Mouse (Mus musculus) heart, embryonic 11.5 days (tissue): ENCODE measurements around the gene Iqsec3. TPM values are rescaled to one million over a fixed set of nuclear protein-coding genes. Genes with fewer than 3 reads are reported as not detected.

Experiments used
- ATAC-seq: fragments of 200-750 bp; cut with Nextera tagmentation; replicated peaks from 2 replicates; pipeline ENCODE4 v1.8.0; 2017; ENCODE audit warnings: moderate library complexity; ENCODE audit not compliant: insufficient number of reproducible peaks, low FRiP score, low TSS enrichment
- H3K27ac ChIP-seq: fragments of 300-500 bp; sonication (generic); 2 replicates; pipeline ENCODE4 v1.5.1; 2014; ENCODE audit warnings: mild to moderate bottlenecking, low read depth, low read length
- H3K27me3 ChIP-seq: fragments of 300-500 bp; sonication (generic); 2 replicates; pipeline ENCODE4 v1.6.1; 2014; ENCODE audit warnings: mild to moderate bottlenecking, low read length, mixed read lengths; ENCODE audit not compliant: control insufficient read depth, insufficient read depth
- H3K36me3 ChIP-seq: fragments of 300-500 bp; sonication (generic); 2 replicates; pipeline ENCODE4 v1.6.1; 2014; ENCODE audit warnings: mild to moderate bottlenecking, low read length, moderate library complexity, mixed read lengths; ENCODE audit not compliant: control insufficient read depth, insufficient read depth
- H3K4me1 ChIP-seq: fragments of 300-500 bp; sonication (generic); 2 replicates; pipeline ENCODE4 v1.6.1; 2014; ENCODE audit warnings: low read length; ENCODE audit not compliant: control insufficient read depth, insufficient read depth
- H3K4me2 ChIP-seq: fragments of 300-500 bp; sonication (generic); 2 replicates; pipeline ENCODE4 v1.6.1; 2014; ENCODE audit warnings: mild to moderate bottlenecking, moderate library complexity
- H3K4me3 ChIP-seq: fragments of 300-500 bp; sonication (generic); 2 replicates; pipeline ENCODE4 v1.5.1; 2014; ENCODE audit warnings: low read depth, low read length
- H3K9ac ChIP-seq: fragments of 300-500 bp; sonication (generic); 2 replicates; pipeline ENCODE4 v1.6.1; 2014; ENCODE audit warnings: mild to moderate bottlenecking, low read depth, low read length, moderate library complexity
- H3K9me3 ChIP-seq: fragments of 300-500 bp; sonication (generic); replicated peaks from 2 replicates; pipeline ENCODE4 v1.6.1; 2016; ENCODE audit warnings: low read length; ENCODE audit not compliant: control insufficient read depth
- WGBS: fragments of 180-500 bp; shearing (Covaris S2); extraction: QIAGEN DNeasy Blood & Tissue Kit; methylation state at CpG from one replicate; pipeline ENCODE4 v1.1.7; 2014; ENCODE audit not compliant: insufficient replicate concordance; 5-methylcytosine and 5-hydroxymethylcytosine counted together
- microRNA-seq: library from miRNA; unstranded; fragments of <30 nt; microRNA quantifications from one replicate; pipeline ENCODE4, GENCODE M21; 2016; ENCODE audit warnings: borderline number of aligned reads
- polyA plus RNA-seq: library from polyadenylated mRNA; unstranded; fragments of >200 nt; fragmentation: Nextera tagmentation; extraction: Ambion mirVana; gene quantifications from 2 replicates; pipeline ENCODE4 v1.2.1, GENCODE M21; 2014

The Iqsec3 gene
- polyA plus RNA-seq, 1 experiment from 2014 or later: 0.04 TPM

DNA sequence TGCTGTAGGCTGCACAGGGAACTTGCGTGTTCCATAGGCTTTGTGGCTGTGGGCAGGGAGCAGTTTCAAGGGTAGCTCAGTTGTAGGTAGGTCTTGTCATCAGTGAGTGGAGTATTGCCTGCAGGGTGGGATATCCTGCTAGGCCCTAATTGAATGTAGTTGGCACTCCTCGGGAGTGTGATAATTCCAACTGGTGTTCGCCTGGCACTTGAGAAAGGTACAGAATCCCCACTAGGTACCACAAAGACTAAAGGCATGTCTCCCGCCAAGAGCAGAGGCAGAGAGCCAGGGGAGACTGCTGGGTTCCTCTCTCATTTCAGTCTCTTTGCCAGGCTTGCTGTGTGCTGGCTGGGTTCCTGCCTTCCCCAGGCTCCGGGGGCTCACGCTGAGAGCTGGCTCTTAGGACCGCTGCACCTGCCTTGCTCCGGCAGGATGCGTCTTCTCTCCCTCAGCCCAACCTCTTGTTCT lies 145.0 kb downstream of the Iqsec3 start:
- H3K9me3 ChIP-seq: no peaks in the 10 kb centered on the region
- no peaks in the 10 kb centered on the region for H3K36me3 ChIP-seq
- no peak overlapping the region for H3K4me3 ChIP-seq
- no peak overlapping the region for H3K4me2 ChIP-seq
- no peak overlapping the region for H3K27ac ChIP-seq
- 53% methylated on average over 9 of the region's 9 CpGs for WGBS
- H3K4me1 ChIP-seq: peaks cover 8% of the 10 kb centered on the region; the same call in 1 of the 2 replicates
- H3K9ac ChIP-seq: no peak overlapping the region
- no peaks in the 10 kb centered on the region for H3K27me3 ChIP-seq
- no peak for ATAC-seq

DNA sequence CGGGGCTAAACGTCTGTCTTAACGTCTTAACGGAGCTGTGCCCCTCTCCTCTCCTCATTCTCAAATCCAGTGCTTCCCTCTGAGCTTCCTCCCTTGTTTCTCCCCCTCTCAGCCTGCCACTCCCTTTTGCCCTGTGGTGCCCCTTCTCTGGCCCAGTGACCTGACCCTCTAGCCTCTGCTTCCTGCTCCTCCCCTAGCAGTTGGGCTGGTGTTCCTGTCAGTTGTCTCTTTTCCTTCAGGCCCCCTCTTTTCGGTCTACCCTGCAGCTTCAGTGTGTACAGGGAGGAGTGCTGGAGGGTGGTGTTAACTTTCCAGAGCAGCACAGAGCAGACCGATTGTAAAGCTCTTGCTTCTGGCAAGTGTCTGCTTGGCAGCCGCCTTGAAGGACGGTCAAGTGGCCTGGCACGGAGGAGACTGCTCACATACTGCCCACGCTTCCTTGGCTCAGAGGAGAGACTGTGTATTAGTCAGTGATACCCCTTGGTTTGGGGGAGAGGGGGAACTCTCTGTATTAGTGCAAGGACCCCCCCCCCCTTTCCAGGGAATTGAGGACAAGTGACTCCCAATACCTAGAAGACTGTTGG lies 146.9 kb downstream of the Iqsec3 start:
- Histone ChIP-seq H3K9me3 (no peaks in the 10 kb centered on the region), H3K4me1 (peaks cover 8% of the 10 kb centered on the region; the same call in 1 of the 2 replicates), H3K9ac (no peak overlapping the region), H3K27ac (no peak overlapping the region), H3K4me2 (no peak overlapping the region), H3K4me3 (no peak overlapping the region), H3K36me3 (no peaks in the 10 kb centered on the region), H3K27me3 (no peaks in the 10 kb centered on the region)
- 41% methylated on average over 10 of the region's 10 CpGs for WGBS
- ATAC-seq: no peak

DNA sequence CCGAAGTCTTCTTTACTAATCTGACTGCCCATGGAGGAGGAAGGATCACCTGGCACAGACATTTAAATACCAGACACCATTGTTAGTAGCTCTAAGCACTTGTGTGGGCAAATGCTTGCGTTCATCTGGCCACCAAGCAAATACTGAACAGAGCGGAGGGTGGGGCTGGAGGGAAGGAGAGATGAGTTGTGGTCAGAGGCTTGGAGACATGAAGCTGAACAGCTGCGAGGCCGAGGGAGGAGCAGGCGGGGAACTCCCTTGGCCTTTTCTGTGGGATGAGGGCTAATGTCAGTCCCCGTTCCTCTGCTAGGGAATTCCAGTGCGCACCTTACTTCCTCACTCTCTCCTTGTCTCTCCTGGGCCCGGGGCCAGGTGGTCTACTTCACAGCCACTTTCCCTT lies 147.7 kb downstream of the Iqsec3 start:
- 76% methylated on average over 9 of the region's 9 CpGs for WGBS
- no peak overlapping the region for H3K4me3 ChIP-seq
- no peak for ATAC-seq
- peaks cover 8% of the 10 kb centered on the region; the same call in 1 of the 2 replicates for H3K4me1 ChIP-seq
- H3K9me3 ChIP-seq: no peaks in the 10 kb centered on the region
- H3K9ac ChIP-seq: no peak overlapping the region
- H3K27me3 ChIP-seq: no peaks in the 10 kb centered on the region
- no peaks in the 10 kb centered on the region for H3K36me3 ChIP-seq
- no peak overlapping the region for H3K4me2 ChIP-seq
- H3K27ac ChIP-seq: no peak overlapping the region

DNA sequence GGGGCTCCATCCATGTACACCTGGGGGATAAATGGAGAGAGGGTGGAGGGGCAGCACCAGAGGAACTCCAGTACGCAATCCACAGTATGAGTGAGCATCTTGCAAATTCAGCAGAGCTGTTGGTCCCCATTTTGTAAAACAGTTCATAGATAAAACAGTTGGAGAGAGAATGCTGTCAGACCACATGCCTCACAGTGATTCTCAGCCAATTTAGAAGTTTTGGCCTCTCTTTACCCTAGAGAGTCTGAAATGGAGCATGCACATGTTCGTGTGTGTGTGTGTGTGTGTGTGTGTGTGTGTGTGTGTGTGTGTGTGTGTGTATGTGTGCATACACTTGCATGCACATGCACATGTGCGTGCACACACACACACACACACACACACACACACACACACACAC lies 148.2 kb downstream of the Iqsec3 start:
- WGBS: 79% methylated on average over 3 of the region's 3 CpGs
- Histone ChIP-seq H3K4me3 (no peak overlapping the region), H3K9me3 (no peaks in the 10 kb centered on the region), H3K4me2 (no peak overlapping the region), H3K27me3 (no peaks in the 10 kb centered on the region), H3K27ac (no peak overlapping the region), H3K9ac (no peak overlapping the region), H3K36me3 (no peaks in the 10 kb centered on the region), H3K4me1 (peaks cover 8% of the 10 kb centered on the region; the same call in 1 of the 2 replicates)
- ATAC-seq: no peak

Small RNA genes lying within 50 kb of the gene (microRNA-seq; reads per million reads assigned to microRNA genes)
- not detected for gene Gm24855

Other genes with a start within 250 kb of the Iqsec3 start
- gene Usp18, start 227.8 kb downstream of the Iqsec3 start, polyA plus RNA-seq: 0.67 and 0.99 TPM in 2 replicates
- 8.4 and 10.6 TPM in 2 replicates for gene Slc6a13, start 173.5 kb downstream of the Iqsec3 start, polyA plus RNA-seq
- gene Slc6a12, start 130.6 kb downstream of the Iqsec3 start, polyA plus RNA-seq: 0.24 TPM in 1 of 2 replicates, not detected in the other
- gene A2m, start 161.7 kb upstream of the Iqsec3 start, polyA plus RNA-seq: 1.2 and 1.3 TPM in 2 replicates